Mouse (Mus musculus) kidney, embryonic 16.5 days (tissue): ENCODE data around the gene Armc9. TPM values are rescaled to one million over a fixed set of nuclear protein-coding genes. Genes with fewer than 3 reads are reported as not detected.

Experiments used
- ATAC-seq: fragments of 200-750 bp; cut with Nextera tagmentation; 2 replicates; pipeline ENCODE4 v1.8.0; 2017; ENCODE audit warnings: moderate TSS enrichment; ENCODE audit not compliant: low FRiP score, low TSS enrichment
- H3K27ac ChIP-seq: fragments of 300-500 bp; sonication (generic); 2 replicates; pipeline ENCODE4 v1.5.1; 2014; ENCODE audit warnings: low read length
- H3K27me3 ChIP-seq: fragments of 300-500 bp; sonication (generic); 2 replicates; pipeline ENCODE4 v1.6.1; 2014; ENCODE audit warnings: low read length, control low read depth, mixed read lengths; ENCODE audit not compliant: insufficient read depth
- H3K36me3 ChIP-seq: fragments of 300-500 bp; sonication (generic); 2 replicates; pipeline ENCODE4 v1.6.1; 2014; ENCODE audit warnings: low read length, control low read depth, mixed read lengths; ENCODE audit not compliant: insufficient read depth
- H3K4me1 ChIP-seq: fragments of 300-500 bp; sonication (generic); 2 replicates; pipeline ENCODE4 v1.6.1; 2014; ENCODE audit warnings: low read length, control low read depth, mixed read lengths; ENCODE audit not compliant: insufficient read depth
- H3K4me2 ChIP-seq: fragments of 300-500 bp; sonication (generic); replicated peaks from 2 replicates; pipeline ENCODE4 v1.6.1; 2014; ENCODE audit warnings: low read depth, low read length
- H3K4me3 ChIP-seq: fragments of 300-500 bp; sonication (generic); 2 replicates; pipeline ENCODE4 v1.5.1; 2014; ENCODE audit warnings: mild to moderate bottlenecking, low read length
- H3K9ac ChIP-seq: fragments of 300-500 bp; sonication (generic); replicated peaks from 2 replicates; pipeline ENCODE4 v1.6.1; 2014; ENCODE audit warnings: low read length
- H3K9me3 ChIP-seq: fragments of 300-500 bp; sonication (generic); 2 replicates; pipeline ENCODE4 v1.6.1; 2016; ENCODE audit warnings: low read length, control low read depth
- WGBS: fragments of 180-500 bp; shearing (Covaris S2); extraction: QIAGEN DNeasy Blood & Tissue Kit; methylation state at CpG from one replicate; pipeline ENCODE4 v1.1.7; 2014; 5-methylcytosine and 5-hydroxymethylcytosine counted together
- polyA plus RNA-seq: library from polyadenylated mRNA; unstranded; fragments of >200 nt; fragmentation: Nextera tagmentation; extraction: Ambion mirVana; gene quantifications from 2 replicates; pipeline ENCODE4 v1.2.1, GENCODE M21; 2015

Gene Armc9
- polyA plus RNA-seq, 1 experiment from 2014 or later, result 26.2 TPM

DNA sequence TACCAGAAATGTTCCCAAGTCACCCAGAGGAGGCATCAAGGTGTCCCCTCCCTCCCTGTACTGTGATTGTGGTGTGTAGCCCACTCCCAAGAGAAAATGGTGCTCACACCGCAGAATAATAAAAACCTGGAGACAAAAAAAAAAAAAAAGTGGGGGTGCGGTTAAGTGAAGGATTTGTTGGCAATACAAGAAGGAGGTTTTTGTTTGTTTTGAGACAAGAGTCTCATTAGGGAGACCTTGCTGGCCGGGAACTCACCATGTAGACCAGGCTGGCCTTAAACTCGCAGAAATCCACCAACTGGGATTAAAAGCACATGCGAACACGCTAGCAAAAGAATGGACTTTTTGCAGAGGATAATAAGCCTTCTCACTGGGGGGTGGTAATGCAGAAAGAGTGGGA is 148.0 kb downstream of the Armc9 start, which contains the start of gene B3gnt7:
TSS of gene B3gnt7 (plus strand) at position 301 of the 400 bp plus-strand sequence.
- Histone ChIP-seq H3K4me1 (peaks cover 12% of the 10 kb centered on the region; the same call in 1 of the 2 replicates), H3K4me2 (peak within 1 kb of the TSS; percentile 95), H3K9me3 (no peaks in the 10 kb centered on the region), H3K36me3 (peaks cover 12% of the 10 kb centered on the region; the same call in 1 of the 2 replicates), H3K27me3 (peaks cover 11% of the 10 kb centered on the region), H3K4me3 (peak within 1 kb of the TSS; percentile 71), H3K9ac (peak within 1 kb of the TSS; percentile 70), H3K27ac (no peak within 1 kb of the TSS)
- no peak for ATAC-seq
- WGBS, result 44% methylated on average over 6 of the region's 6 CpGs

DNA sequence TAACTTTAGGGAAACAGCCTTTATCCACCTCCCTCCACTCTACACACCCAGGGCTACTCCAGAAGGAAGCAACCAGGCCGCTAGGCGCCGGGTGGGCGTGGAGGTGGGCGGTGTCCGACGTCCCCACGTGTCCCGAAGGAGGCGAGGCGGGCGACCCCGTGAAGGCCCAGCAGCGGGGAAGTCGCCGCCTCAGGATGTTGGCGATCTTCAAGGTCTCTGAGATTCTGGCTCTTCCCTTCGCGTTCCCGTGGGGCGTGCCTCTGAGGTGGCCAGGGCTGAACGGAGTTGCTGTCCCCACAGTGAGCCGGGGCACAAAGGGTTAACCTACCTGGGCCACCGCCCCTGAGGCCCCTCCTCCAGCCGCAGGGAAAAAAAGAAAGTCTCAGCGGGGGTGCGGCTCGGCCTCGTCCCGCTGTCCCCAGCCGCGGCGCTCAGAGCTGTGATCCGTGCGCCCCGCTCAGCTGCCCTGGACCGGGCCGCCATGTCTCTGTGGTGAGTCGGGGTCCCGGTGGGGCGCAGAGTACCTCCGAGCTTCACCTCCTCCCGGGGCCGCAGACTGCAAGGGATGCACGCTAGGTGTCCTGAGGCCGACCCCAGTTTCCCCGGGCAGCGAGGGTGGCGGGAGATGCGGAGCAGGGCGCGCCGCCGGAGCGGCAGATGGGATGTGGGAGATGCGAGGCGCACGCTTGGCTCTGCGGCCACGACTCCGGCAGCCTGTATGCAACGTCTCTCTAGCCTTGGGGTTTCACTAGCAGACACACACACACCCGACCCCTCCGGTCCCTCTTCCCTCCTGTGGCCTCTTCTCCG is 148.7 kb downstream of the Armc9 start:
- peak overlapping the region; percentile 70 for H3K9ac ChIP-seq
- no peaks in the 10 kb centered on the region for H3K9me3 ChIP-seq
- peaks cover 12% of the 10 kb centered on the region; the same call in 1 of the 2 replicates for H3K4me1 ChIP-seq
- H3K27ac ChIP-seq, result no peak overlapping the region
- peak overlapping the region; percentile 71 for H3K4me3 ChIP-seq
- H3K27me3 ChIP-seq, result peaks cover 11% of the 10 kb centered on the region
- H3K4me2 ChIP-seq, result peak overlapping the region; percentile 95
- WGBS, result under 1% methylated on average over 64 of the region's 65 CpGs
- peaks cover 12% of the 10 kb centered on the region; the same call in 1 of the 2 replicates for H3K36me3 ChIP-seq
- peak; percentile 90 for ATAC-seq

DNA sequence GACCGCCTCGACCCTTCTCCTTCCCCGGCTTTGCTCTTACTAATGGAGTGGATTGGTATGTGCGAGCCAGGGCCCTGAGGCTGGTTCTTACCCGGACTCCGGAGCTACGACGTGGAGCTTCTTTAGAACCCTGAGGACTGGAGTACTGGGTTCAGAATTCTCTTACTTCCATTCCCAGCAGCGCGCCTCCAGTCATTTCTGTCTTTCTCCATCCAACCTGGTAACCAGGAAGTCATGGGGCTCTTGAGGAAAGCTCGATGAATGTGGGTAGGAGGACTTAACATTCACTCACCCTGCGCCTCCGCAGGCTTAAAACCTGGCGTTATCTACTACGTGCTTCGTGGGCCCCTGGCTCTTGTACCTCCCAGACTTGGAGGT is 149.3 kb downstream of the Armc9 start:
- 4% methylated on average over 16 of the region's 16 CpGs for WGBS
- ATAC-seq, result no peak
- H3K27ac ChIP-seq, result no peak overlapping the region

DNA sequence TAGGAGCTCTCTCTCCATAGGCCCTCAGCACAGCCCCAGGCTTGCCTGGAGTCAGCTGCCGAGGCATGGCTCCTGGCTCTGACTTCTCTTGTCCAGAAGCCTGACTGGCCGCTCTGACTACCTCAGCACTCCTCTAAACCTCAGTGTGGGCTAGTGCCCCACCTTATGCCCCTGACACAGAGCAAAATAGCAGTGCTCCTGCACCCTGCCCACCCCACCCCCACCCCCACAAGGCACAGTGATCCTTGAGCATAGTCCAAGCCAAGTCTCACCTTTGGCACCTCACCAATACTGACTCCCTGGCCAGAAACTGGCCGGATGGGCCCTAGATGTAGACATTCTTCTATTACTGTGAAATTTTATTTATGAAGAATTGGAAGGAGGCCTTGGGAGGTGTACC is 152.1 kb downstream of the Armc9 start:
- Histone ChIP-seq H3K9ac (no peak overlapping the region), H3K36me3 (peaks cover 12% of the 10 kb centered on the region; the same call in 1 of the 2 replicates), H3K27ac (no peak overlapping the region), H3K4me1 (peaks cover 15% of the 10 kb centered on the region), H3K4me3 (no peak overlapping the region), H3K4me2 (no peak overlapping the region), H3K27me3 (peaks cover 11% of the 10 kb centered on the region), H3K9me3 (no peaks in the 10 kb centered on the region)
- ATAC-seq, result no peak
- WGBS, result 71% methylated on average over 3 of the region's 3 CpGs

More for the DNA sequence above, 149.3 kb downstream of the Armc9 start:
- peak overlapping the region; percentile 71 for H3K4me3 ChIP-seq
- peaks cover 12% of the 10 kb centered on the region; the same call in 1 of the 2 replicates for H3K36me3 ChIP-seq
- H3K9ac ChIP-seq, result peak overlapping the region; percentile 70
- peaks cover 11% of the 10 kb centered on the region for H3K27me3 ChIP-seq
- H3K4me2 ChIP-seq, result peak overlapping the region; percentile 95
- H3K9me3 ChIP-seq, result no peaks in the 10 kb centered on the region
- H3K4me1 ChIP-seq, result peaks cover 12% of the 10 kb centered on the region; the same call in 1 of the 2 replicates

DNA sequence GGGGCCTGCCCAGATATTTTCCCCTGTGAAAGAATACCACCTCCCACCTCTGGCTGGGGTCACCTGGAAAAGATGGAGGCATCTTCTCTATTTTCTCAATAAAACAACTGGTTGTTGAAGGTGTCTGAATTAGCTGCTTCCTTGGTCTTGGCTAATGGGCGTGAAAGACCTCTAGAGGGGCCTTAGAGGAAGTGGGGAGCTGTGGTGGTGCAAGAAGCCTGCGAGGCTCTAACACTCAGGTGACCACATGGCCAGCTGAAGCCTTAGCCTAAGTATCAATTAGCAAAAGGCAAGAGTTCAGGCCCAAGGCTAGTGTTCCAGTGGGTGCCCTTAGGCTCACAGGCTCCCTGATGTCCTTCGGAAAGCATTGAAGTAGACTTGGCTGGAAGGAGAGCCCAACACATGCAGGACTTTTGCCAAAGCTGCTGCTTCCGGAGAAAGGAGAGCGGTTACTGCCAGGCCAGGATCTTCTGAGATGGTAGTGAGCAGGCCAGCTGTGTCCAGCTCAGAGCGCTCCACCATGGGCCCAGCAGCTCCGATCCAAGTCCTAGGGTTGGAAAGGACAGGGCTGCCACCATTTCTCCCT is 152.7 kb downstream of the Armc9 start:
- Histone ChIP-seq H3K9me3 (no peaks in the 10 kb centered on the region), H3K27me3 (peaks cover 11% of the 10 kb centered on the region), H3K4me2 (no peak overlapping the region), H3K4me3 (no peak overlapping the region), H3K36me3 (peaks cover 12% of the 10 kb centered on the region; the same call in 1 of the 2 replicates), H3K4me1 (peaks cover 15% of the 10 kb centered on the region), H3K9ac (no peak overlapping the region), H3K27ac (no peak overlapping the region)
- 79% methylated on average over 7 of the region's 7 CpGs for WGBS
- ATAC-seq, result no peak

DNA sequence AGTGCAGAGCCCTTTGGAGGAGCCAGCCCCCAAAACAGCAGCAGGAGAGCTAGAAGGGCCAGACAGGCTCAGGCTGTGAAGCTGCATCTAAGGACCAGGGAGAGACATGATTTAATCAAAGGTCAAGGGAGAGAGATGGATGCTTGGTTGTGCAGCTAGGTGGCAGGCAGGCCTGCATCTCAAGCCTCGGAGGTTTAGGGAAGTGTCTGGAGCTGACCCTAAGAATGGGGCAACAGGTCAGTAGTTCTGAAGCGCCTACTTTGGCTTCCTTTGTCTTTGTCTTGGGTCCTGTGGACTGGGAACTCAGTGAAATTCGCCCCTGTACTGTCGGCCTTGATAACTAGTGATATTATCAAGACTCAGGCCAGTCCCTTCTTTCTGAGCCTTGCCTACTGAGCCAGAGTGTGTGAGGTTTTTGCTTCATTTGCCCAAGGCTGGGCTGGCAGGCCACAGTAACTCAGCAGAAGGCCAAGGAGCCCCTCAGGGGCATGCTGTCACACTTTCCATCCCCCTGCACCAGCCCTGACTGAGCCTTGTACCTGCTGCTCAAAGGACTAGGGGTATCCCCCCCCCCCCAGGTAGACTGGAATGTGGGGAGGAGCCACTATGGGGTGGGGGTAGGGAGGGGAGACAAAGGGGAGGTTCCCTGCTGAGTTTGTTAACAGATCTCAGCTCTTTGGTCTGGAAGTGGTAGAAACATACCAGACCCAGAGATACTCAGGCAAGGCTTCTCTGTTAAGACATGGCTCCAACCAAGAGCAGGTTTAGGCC is 153.5 kb downstream of the Armc9 start:
- Histone ChIP-seq H3K4me3 (no peak overlapping the region), H3K27ac (peak overlapping the region; percentile 17; the same call in 1 of the 2 replicates), H3K9ac (no peak overlapping the region), H3K9me3 (no peaks in the 10 kb centered on the region), H3K4me1 (peaks cover 8% of the 10 kb centered on the region), H3K36me3 (peaks cover 12% of the 10 kb centered on the region; the same call in 1 of the 2 replicates), H3K27me3 (peaks cover 11% of the 10 kb centered on the region), H3K4me2 (no peak overlapping the region)
- 44% methylated on average over 4 of the region's 4 CpGs for WGBS
- no peak for ATAC-seq

DNA sequence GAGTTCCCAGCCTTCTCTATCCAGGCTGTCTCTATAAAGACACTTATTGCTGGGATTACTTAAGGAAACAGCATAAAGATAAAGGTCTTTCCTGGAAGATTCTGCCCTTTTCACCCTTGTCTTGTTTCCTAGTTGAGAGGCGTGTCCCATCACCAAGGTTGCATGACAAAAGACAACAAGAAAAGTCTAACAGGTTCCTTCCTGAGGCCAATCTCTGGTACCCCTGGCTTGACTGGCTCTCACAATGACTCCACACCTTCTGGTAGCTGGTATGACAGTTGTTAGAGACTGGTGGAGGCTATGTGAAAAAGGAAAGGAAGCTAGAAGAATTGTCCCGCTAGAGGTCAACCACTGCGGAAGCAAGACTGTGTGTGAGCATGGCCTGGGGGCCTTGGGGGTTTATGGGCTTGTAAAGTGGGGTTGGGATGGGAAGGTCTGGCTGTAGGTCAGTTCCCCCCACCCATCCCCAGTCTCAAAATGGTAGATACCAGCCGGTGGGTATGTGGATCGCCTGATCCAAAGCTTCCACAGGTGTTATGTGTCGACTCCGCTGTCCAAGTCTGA is 154.8 kb downstream of the Armc9 start:
- Histone ChIP-seq H3K27me3 (peaks cover 5% of the 10 kb centered on the region), H3K9me3 (no peaks in the 10 kb centered on the region), H3K9ac (no peak overlapping the region), H3K4me1 (peaks cover 8% of the 10 kb centered on the region), H3K27ac (no peak overlapping the region), H3K4me2 (no peak overlapping the region), H3K4me3 (no peak overlapping the region), H3K36me3 (peaks cover 12% of the 10 kb centered on the region; the same call in 1 of the 2 replicates)
- 83% methylated on average over 7 of the region's 7 CpGs for WGBS
- ATAC-seq, result no peak

DNA sequence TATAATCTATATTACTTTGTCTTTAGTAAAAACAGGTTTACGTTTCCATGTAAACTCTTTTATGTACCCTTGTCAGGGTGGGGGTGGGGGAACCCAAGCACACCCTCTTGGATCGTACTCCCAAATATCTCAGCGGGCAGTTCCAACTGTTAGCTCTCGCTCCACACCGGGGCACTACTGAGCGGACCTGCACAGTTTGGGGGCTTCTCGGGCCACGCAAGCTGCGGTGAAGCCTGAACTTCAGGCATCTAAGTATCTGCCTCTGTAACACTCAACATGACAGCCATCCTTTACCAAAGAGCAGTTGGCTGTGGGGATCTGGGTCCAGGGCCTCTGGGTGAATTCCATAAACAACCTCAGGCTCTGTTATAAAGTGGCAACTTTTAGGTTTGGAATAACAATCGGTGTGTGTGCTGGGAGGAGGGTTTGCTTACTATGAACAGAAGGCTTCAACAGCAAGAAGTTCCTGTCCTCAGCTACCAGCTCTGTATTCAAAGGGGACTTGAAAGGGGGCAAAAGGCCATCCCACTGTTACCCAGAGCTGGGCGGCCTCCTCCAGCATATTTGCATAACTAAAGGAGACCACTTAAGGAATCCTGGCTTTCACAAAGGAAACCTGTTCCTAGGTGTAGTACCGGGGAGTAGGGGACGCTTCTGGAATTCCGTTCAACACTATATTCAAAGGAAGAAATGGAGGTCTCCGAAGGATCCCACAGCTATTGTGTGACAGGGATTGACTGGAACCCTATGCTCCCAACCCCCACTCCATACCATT is 156.1 kb downstream of the Armc9 start:
- no peak overlapping the region for H3K4me3 ChIP-seq
- WGBS, result 42% methylated on average over 15 of the region's 15 CpGs
- peaks cover 4% of the 10 kb centered on the region; the same call in 1 of the 2 replicates for H3K36me3 ChIP-seq
- H3K9me3 ChIP-seq, result no peaks in the 10 kb centered on the region
- peak overlapping the region; percentile 13 for H3K27ac ChIP-seq
- ATAC-seq, result no peak
- peaks cover 8% of the 10 kb centered on the region for H3K4me1 ChIP-seq
- no peak overlapping the region for H3K4me2 ChIP-seq
- H3K27me3 ChIP-seq, result no peaks in the 10 kb centered on the region
- no peak overlapping the region for H3K9ac ChIP-seq
